Mouse (Mus musculus): ENCODE data around the gene Taok3. TPM values are rescaled to one million over a fixed set of nuclear protein-coding genes. Genes with fewer than 3 reads are reported as not detected.

Taok3 gene
- total and polyA plus RNA-seq, 3 experiments, result 58.4 to 213 (median 139) TPM

DNA sequence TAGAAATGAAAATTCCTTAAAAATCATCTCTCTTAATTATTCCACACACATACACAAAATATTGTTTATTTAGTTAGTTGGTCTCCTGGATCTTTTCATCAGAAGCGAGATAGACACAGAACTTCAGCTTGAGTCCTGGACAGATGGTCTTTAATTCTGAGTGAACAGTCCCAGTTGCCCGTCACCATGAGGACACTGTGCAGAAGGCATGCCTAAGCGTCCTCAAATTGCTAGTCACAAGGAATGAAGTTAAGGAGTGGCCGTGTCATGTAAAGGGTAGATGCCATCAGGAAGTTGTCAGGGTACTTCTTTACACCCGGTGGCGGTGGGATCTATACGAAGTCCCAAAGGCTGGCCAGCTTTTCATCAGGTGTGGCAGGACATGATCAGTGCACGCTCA is 19.9 kb downstream of the Taok3 start:
- Histone ChIP-seq H3K4me1 (ENCODE audit: insufficient read depth, low read depth, low read length) (peaks cover 85% of the 10 kb centered on the region), H3K36me3 (replicated peaks) (peaks cover 79% of the 10 kb centered on the region), H3K27me3 (ENCODE audit: insufficient read depth, low read length) (no peaks in the 10 kb centered on the region), H3K9me3 (replicated peaks) (no peaks in the 10 kb centered on the region), H3K4me3 (ENCODE audit: low read depth, low read length) (no peak overlapping the region)
- ATAC-seq (ENCODE audit: extremely low read depth, insufficient number of reproducible peaks, low FRiP score, poor library complexity, severe bottlenecking), result no peak
- no peak for DNase-seq (ENCODE audit: low spot score)
- TF ChIP-seq POLR2AphosphoS5 (IDR thresholded peaks at IDR 0.05; ENCODE audit: insufficient replicate concordance, low read depth, low read length), result no peak
- no peak for TF ChIP-seq TAL1 (conservative IDR thresholded peaks at IDR 0.05; ENCODE audit: low read depth, low read length)
- no peak for TF ChIP-seq CTCF (IDR thresholded peaks at IDR 0.05; ENCODE audit: low read depth, low read length)
- TF ChIP-seq GATA2 (IDR thresholded peaks at IDR 0.05; ENCODE audit: borderline replicate concordance, low read depth, low read length), result no peak
- no peak for TF ChIP-seq GATA1 (IDR thresholded peaks at IDR 0.05; ENCODE audit: borderline replicate concordance, low read length)

DNA sequence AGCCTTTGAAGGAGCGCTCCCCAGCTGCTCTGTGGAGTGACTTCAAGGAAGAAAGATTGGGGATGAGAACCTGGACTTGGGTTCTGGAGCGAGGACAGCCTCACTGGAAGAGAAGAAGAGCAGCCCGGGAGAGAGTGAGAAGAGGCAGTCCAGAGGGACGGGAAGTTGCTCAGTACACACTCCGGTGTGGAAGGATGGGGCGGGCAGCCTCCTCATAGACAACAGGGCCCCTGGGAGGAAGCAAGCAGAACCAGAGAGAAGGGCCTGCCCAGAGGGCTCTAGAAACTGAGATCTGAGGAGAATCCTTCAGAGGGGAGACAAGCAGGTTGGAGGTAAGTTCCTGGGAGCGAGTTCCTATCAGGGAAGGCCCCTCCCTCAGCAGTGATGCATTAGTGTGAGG is 20.4 kb downstream of the Taok3 start:
- peaks cover 83% of the 10 kb centered on the region for H3K36me3 ChIP-seq (replicated peaks)
- H3K4me1 ChIP-seq (ENCODE audit: insufficient read depth, low read depth, low read length), result peaks cover 85% of the 10 kb centered on the region
- no peaks in the 10 kb centered on the region for H3K9me3 ChIP-seq (replicated peaks)
- TF ChIP-seq GATA2 (IDR thresholded peaks at IDR 0.05; ENCODE audit: borderline replicate concordance, low read depth, low read length) (no peak), POLR2AphosphoS5 (IDR thresholded peaks at IDR 0.05; ENCODE audit: insufficient replicate concordance, low read depth, low read length) (no peak), CTCF (IDR thresholded peaks at IDR 0.05; ENCODE audit: low read depth, low read length) (no peak), GATA1 (IDR thresholded peaks at IDR 0.05; ENCODE audit: borderline replicate concordance, low read length) (no peak), TAL1 (conservative IDR thresholded peaks at IDR 0.05; ENCODE audit: low read depth, low read length) (no peak)
- DNase-seq (ENCODE audit: low spot score) (no peak), ATAC-seq (ENCODE audit: extremely low read depth, insufficient number of reproducible peaks, low FRiP score, poor library complexity, severe bottlenecking) (no peak)
- H3K4me3 ChIP-seq (ENCODE audit: low read depth, low read length), result no peak overlapping the region
- H3K27me3 ChIP-seq (ENCODE audit: insufficient read depth, low read length), result no peaks in the 10 kb centered on the region

DNA sequence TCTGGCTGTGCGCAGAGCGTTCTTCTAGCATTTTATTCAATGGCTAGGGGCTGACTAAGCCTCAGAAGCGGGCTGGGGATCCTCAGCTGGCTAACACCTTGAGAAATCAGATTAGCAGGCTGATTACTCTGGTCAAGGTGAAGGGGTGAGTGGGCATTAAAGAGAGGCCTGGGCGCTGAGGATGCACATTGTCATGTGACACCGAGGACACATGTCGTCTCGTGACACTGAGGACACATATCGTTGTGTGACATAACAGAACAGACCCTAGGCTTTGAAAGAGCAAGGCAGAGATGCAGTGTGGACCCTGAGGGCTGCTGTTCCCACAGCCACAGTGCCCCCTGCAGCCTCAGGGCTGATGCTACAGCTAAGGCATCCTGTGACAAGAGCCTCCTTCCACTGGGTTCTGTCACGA is 23.8 kb downstream of the Taok3 start:
- peaks cover 9% of the 10 kb centered on the region for H3K9me3 ChIP-seq (replicated peaks)
- ATAC-seq (ENCODE audit: extremely low read depth, insufficient number of reproducible peaks, low FRiP score, poor library complexity, severe bottlenecking), result peak; percentile 42
- DNase-seq (ENCODE audit: low spot score), result no peak
- peaks cover 69% of the 10 kb centered on the region for H3K4me1 ChIP-seq (ENCODE audit: insufficient read depth, low read depth, low read length)
- H3K4me3 ChIP-seq (ENCODE audit: low read depth, low read length), result no peak overlapping the region
- TF ChIP-seq CTCF (IDR thresholded peaks at IDR 0.05; ENCODE audit: low read depth, low read length) (peak; percentile 59; the same call in 1 of the 2 replicates), TAL1 (conservative IDR thresholded peaks at IDR 0.05; ENCODE audit: low read depth, low read length) (no peak)
- H3K27me3 ChIP-seq (ENCODE audit: insufficient read depth, low read length), result no peaks in the 10 kb centered on the region
- H3K36me3 ChIP-seq (replicated peaks), result peaks cover 89% of the 10 kb centered on the region

DNA sequence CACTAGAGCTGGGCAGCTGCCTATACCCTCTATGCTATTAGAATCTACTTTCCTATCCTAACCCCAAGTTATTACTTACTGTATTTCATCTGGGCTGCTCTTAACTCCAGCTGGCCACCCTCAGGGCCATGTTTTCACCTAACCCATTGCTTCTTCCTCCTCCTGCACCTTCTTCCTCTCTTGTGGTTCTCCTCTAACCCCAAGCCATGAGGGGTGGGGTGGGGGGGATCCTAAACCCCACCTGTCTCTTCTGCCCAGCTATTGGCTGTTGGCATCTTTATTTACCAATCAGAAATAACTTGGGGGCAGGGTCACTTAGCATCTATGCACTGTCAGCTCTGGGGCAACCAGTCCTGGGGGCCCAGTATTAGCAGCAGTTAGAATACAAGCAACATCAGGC is 26.2 kb downstream of the Taok3 start:
- Histone ChIP-seq H3K36me3 (replicated peaks) (peaks cover 88% of the 10 kb centered on the region), H3K4me3 (ENCODE audit: low read depth, low read length) (no peak overlapping the region), H3K9me3 (replicated peaks) (peaks cover 9% of the 10 kb centered on the region), H3K4me1 (ENCODE audit: insufficient read depth, low read depth, low read length) (peaks cover 52% of the 10 kb centered on the region), H3K27me3 (ENCODE audit: insufficient read depth, low read length) (no peaks in the 10 kb centered on the region)
- no peak for TF ChIP-seq CTCF (IDR thresholded peaks at IDR 0.05; ENCODE audit: low read depth, low read length)
- no peak for TF ChIP-seq GATA2 (IDR thresholded peaks at IDR 0.05; ENCODE audit: borderline replicate concordance, low read depth, low read length)
- no peak for TF ChIP-seq POLR2AphosphoS5 (IDR thresholded peaks at IDR 0.05; ENCODE audit: insufficient replicate concordance, low read depth, low read length)
- TF ChIP-seq TAL1 (conservative IDR thresholded peaks at IDR 0.05; ENCODE audit: low read depth, low read length), result no peak
- DNase-seq (ENCODE audit: low spot score) (no peak), ATAC-seq (ENCODE audit: extremely low read depth, insufficient number of reproducible peaks, low FRiP score, poor library complexity, severe bottlenecking) (no peak)

DNA sequence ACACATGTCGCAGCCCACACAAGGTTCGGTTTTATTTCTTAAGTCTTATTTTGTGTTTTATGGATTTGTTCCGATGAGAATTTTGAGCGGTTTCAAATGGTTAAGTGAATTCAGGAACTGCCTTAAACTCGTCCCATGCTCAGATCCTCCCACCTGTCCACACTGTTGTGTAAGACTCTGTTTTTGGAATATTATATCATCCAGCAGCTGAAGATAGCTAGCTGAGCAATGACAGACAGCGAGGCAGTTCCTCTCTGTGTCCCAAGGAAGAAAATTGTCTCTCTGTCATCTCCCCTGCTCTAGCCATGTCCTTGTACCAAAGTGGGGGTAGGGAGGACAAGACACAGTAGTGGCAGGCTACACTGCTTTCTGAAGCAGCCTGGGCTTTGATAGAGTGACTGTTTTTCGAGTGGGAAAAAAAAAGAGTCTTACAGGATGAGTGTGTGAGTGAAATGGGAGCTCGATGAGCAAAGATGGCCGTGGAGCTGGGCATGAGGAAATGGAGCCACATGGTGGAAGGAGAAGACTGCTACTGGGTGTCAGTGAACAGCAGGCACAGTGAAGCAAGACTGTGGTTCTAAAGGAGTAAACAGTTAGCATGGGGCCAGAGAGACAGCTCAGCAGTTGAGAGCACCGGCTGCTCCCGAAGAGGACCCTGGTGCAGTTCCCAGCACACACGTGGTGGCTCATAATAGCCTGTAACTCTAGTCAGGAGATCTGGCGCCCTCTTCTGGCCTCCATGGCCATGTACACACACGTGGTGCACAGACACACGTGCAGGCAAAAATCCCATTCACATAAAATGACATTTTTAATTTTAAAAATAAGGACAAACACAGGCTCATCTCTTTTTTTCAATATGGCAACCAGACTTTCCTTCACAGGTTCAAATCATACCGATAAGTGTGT is 27.5 kb downstream of the Taok3 start:
- H3K36me3 ChIP-seq (replicated peaks), result peaks cover 88% of the 10 kb centered on the region
- DNase-seq (ENCODE audit: low spot score) (no peak), ATAC-seq (ENCODE audit: extremely low read depth, insufficient number of reproducible peaks, low FRiP score, poor library complexity, severe bottlenecking) (no peak)
- no peak for TF ChIP-seq TAL1 (conservative IDR thresholded peaks at IDR 0.05; ENCODE audit: low read depth, low read length)
- TF ChIP-seq GATA2 (IDR thresholded peaks at IDR 0.05; ENCODE audit: borderline replicate concordance, low read depth, low read length), result no peak
- TF ChIP-seq GATA1 (IDR thresholded peaks at IDR 0.05; ENCODE audit: borderline replicate concordance, low read length), result no peak
- no peak for TF ChIP-seq CTCF (IDR thresholded peaks at IDR 0.05; ENCODE audit: low read depth, low read length)
- TF ChIP-seq POLR2AphosphoS5 (IDR thresholded peaks at IDR 0.05; ENCODE audit: insufficient replicate concordance, low read depth, low read length), result no peak
- H3K27me3 ChIP-seq (ENCODE audit: insufficient read depth, low read length), result no peaks in the 10 kb centered on the region
- peaks cover 9% of the 10 kb centered on the region for H3K9me3 ChIP-seq (replicated peaks)
- no peak overlapping the region for H3K4me3 ChIP-seq (ENCODE audit: low read depth, low read length)
- H3K4me1 ChIP-seq (ENCODE audit: insufficient read depth, low read depth, low read length), result peaks cover 45% of the 10 kb centered on the region

DNA sequence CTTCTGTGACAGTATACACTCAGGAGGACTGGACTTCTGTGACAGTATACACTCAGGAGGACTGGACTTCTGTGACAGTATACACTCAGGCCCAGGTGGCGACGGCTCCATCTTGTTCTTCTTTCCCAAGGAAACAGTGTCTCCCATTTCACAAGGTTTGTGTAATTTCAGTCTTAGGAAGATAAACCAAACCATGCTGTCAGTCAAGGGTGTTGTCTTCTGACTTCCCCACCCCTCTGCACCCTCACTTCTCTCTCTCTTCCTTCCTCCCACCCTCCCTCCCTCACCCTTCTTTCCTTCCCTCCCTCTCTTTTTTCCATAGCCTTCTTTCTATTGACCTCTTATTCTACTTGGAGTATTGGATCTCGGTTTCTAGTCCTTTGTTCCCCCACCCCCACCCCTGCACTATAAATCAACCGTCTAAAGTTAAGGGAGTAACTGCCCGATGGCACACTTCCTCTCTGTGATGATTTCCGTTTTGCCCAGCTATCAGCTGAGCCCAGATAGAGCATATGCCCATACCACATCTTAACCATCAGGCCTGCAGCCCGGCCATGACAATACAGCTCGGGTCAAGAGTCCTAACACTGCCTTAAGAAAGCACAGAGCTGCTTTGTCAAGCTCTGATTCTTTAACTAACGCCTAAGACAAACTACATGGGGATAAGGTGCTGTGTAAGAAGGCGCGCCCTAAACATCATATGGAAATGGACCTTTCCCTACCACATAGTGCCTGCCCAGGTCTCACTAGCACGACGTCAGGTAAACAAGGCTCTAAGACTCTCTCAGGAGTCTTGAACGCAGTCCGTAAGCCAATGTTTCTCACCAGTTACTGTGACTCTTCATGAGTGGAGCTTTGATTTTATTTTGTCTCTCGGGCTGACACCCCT is 29.4 kb downstream of the Taok3 start:
- DNase-seq (ENCODE audit: low spot score) (no peak), ATAC-seq (ENCODE audit: extremely low read depth, insufficient number of reproducible peaks, low FRiP score, poor library complexity, severe bottlenecking) (peak; percentile 74)
- Histone ChIP-seq H3K36me3 (replicated peaks) (peaks cover 90% of the 10 kb centered on the region), H3K4me1 (ENCODE audit: insufficient read depth, low read depth, low read length) (peaks cover 31% of the 10 kb centered on the region), H3K4me3 (ENCODE audit: low read depth, low read length) (no peak overlapping the region), H3K27me3 (ENCODE audit: insufficient read depth, low read length) (no peaks in the 10 kb centered on the region), H3K9me3 (replicated peaks) (peaks cover 9% of the 10 kb centered on the region)
- no peak for TF ChIP-seq GATA1 (IDR thresholded peaks at IDR 0.05; ENCODE audit: borderline replicate concordance, low read length)

All from G1E (cell line).